Mouse (Mus musculus) stomach, embryonic 15.5 days (tissue): Measurements from ENCODE around the gene Ska3. TPM values are rescaled to one million over a fixed set of nuclear protein-coding genes. Genes with fewer than 3 reads are reported as not detected.
"Not testable (repeated sequence)": the region's sequence is repeated elsewhere in the genome, so short reads cannot be mapped to it uniquely, and the experiment has no call there.

ENCODE experiments used
- ATAC-seq: fragments of 200-750 bp; cut with Nextera tagmentation; 2 replicates; pipeline ENCODE4 v1.8.0; 2017; ENCODE audit warnings: low read depth, moderate number of reproducible peaks, moderate TSS enrichment; ENCODE audit not compliant: insufficient read depth, low FRiP score
- H3K27ac ChIP-seq: fragments of 300-500 bp; sonication (generic); 2 replicates; pipeline ENCODE4 v1.5.1; 2015; ENCODE audit warnings: mild to moderate bottlenecking, inconsistent platforms
- H3K27me3 ChIP-seq: fragments of 300-500 bp; sonication (generic); replicated peaks from 2 replicates; pipeline ENCODE4 v1.6.1; 2015; ENCODE audit warnings: inconsistent platforms
- H3K36me3 ChIP-seq: fragments of 300-500 bp; sonication (generic); 2 replicates; pipeline ENCODE4 v1.6.1; 2015; ENCODE audit warnings: inconsistent platforms
- H3K4me1 ChIP-seq: fragments of 300-500 bp; sonication (generic); 2 replicates; pipeline ENCODE4 v1.6.1; 2015; ENCODE audit warnings: inconsistent platforms
- H3K4me2 ChIP-seq: fragments of 300-500 bp; sonication (generic); 2 replicates; pipeline ENCODE4 v1.6.1; 2015; ENCODE audit warnings: mild to moderate bottlenecking, inconsistent platforms
- H3K4me3 ChIP-seq: fragments of 300-500 bp; sonication (generic); replicated peaks from 2 replicates; pipeline ENCODE4 v1.5.1; 2015; ENCODE audit warnings: inconsistent platforms
- H3K9ac ChIP-seq: fragments of 300-500 bp; sonication (generic); 2 replicates; pipeline ENCODE4 v1.6.1; 2015; ENCODE audit warnings: inconsistent platforms
- H3K9me3 ChIP-seq: fragments of 300-500 bp; sonication (generic); 2 replicates; pipeline ENCODE4 v1.6.1; 2016; ENCODE audit warnings: inconsistent platforms
- WGBS: fragments of 180-500 bp; shearing (Covaris S2); methylation state at CpG from one replicate; pipeline ENCODE4 v1.1.7; 2015; 5-methylcytosine and 5-hydroxymethylcytosine counted together
- polyA plus RNA-seq: library from polyadenylated mRNA; unstranded; fragments of >200 nt; fragmentation: Nextera tagmentation; extraction: Ambion mirVana; gene quantifications from 2 replicates; pipeline ENCODE4 v1.2.1, GENCODE M21; 2015

The Ska3 gene
- 29.3 and 33.5 TPM in 2 replicates for polyA plus RNA-seq

DNA sequence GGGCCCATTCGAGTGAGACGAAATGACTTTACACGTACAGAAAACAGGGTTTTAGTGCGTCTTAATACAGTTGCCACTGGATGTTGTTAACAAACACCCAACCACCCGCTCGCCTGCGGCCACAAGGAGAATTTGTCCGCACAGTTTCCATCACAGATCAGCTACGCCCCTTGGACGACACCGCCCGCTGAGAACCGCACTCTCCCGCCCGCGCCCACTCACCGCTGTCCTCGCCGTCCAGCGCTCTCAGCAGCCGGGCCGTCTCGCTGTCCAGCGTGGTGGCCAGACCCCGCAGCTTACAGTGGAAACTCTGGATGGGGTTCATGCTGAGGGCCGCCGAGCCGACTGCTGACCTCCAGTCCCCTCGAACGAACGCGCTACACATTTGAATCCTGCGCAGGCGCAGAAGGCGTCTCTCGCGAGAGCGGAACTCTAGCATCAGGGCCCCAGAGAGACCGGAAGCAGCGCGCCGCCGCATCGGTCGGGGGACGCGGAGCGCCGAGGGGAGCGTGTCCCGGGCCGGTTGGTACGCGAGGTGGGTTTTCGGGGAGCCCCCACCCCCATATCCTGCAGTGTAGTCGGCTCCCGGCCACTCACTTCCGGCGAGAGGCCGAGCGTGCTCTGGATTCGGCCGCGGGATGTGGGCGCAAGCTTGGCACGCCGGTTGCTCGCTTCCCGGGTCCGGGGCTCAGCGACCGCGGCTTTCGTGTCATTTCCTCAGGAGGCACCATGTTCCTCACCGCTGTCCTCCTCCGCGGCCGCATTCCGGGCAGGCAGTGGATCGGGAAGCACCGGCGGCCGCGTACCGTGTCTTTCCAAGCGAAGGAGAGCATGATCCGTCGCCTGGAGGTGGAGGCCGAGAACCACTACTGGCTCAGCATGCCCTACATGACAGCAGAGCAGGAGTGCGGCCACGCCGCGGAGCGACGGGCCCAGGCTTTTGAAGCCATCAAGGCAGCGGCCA lies at the start of gene Ska3, which contains the start of gene Mrpl57:
Gene Ska3 (minus strand): TSS at position 398 of the 964 bp plus-strand sequence.
Gene Mrpl57 (plus strand): TSS at position 447 of the 964 bp plus-strand sequence.
- peak within 1 kb of the TSS; percentile 96 for H3K9ac ChIP-seq
- peak; percentile 94 for ATAC-seq
- H3K27ac ChIP-seq = peak within 1 kb of the TSS; percentile 94
- H3K36me3 ChIP-seq = no peaks in the 10 kb centered on the region
- H3K4me2 ChIP-seq = peak within 1 kb of the TSS; percentile 73
- WGBS = under 1% methylated on average over 96 of the region's 96 CpGs
- H3K4me3 ChIP-seq = peak within 1 kb of the TSS; percentile 90
- H3K9me3 ChIP-seq = no peaks in the 10 kb centered on the region
- no peaks in the 10 kb centered on the region for H3K27me3 ChIP-seq
- H3K4me1 ChIP-seq = peaks cover 7% of the 10 kb centered on the region; the same call in 1 of the 2 replicates

DNA sequence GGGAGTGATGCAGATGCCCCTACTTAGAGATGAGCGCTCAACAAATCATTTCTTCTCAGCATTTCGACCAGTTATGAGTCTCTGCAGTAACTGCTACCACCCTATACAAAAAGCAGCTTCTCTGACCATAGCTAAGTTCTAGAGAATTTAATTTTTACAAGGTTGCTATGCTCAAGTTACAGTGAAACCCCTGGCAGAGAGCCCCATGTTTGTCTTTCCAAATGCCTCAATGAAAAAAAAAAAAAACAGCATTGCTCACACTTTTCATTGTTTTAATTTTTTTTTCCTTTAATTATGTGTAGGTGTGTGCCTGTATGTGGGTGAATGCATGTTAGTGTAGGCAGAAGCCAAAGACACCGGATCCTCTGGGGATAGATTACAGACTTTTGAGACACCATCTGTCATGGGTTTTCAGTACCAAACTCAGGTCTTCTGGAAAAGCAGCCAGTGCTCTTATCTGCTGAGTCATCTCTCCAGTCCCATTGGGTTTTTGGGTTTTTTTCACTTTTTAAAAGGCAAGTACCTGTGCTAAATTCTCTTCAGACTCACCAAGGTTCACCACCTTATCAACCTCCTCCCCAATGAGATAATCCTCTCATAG lies 40.8 kb upstream of the Ska3 start:
- no peak overlapping the region for H3K27ac ChIP-seq
- no peaks in the 10 kb centered on the region for H3K27me3 ChIP-seq
- no peak for ATAC-seq
- WGBS = 92% methylated on average over 3 of the region's 3 CpGs
- H3K9ac ChIP-seq = no peak overlapping the region
- H3K4me3 ChIP-seq = no peak overlapping the region
- no peaks in the 10 kb centered on the region for H3K9me3 ChIP-seq
- no peak overlapping the region for H3K4me2 ChIP-seq
- H3K4me1 ChIP-seq = no peaks in the 10 kb centered on the region
- H3K36me3 ChIP-seq = peaks cover 27% of the 10 kb centered on the region; the same call in 1 of the 2 replicates

DNA sequence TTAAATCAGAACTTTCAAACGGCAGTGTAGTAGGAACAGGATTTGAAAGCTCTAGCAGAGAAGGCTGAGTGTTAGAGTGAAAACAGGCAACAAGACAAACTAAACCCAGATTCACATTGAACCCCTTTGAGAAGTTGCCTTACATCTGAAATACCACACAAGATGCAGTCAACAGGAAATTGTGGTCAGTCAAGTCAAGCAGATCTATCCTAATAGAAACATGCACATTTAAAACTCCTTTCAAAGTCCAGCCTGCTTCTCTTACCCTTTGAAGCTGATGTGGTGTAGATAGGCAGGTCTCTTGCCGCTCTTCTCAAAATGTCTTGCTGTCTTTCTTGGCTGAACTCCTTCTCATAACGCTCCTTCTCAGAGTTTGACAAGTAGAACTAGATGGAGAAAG lies 39.3 kb upstream of the Ska3 start:
- H3K36me3 ChIP-seq = peaks cover 32% of the 10 kb centered on the region; the same call in 1 of the 2 replicates
- no peak overlapping the region for H3K27ac ChIP-seq
- ATAC-seq = no peak
- H3K27me3 ChIP-seq = no peaks in the 10 kb centered on the region
- H3K9me3 ChIP-seq = no peaks in the 10 kb centered on the region
- no peak overlapping the region for H3K9ac ChIP-seq
- WGBS = 84% methylated on average over 3 of the region's 3 CpGs
- H3K4me3 ChIP-seq = no peak overlapping the region
- no peaks in the 10 kb centered on the region for H3K4me1 ChIP-seq
- H3K4me2 ChIP-seq = no peak overlapping the region

GRCm38 (mm10) chr14:57863129-57863528 lies 37.1 kb upstream of the Ska3 start:
- Histone ChIP-seq H3K4me2 (no peak overlapping the region), H3K4me1 (no peaks in the 10 kb centered on the region), H3K27me3 (no peaks in the 10 kb centered on the region), H3K9ac (no peak overlapping the region), H3K27ac (no peak overlapping the region), H3K9me3 (no peaks in the 10 kb centered on the region), H3K36me3 (peaks cover 27% of the 10 kb centered on the region; the same call in 1 of the 2 replicates), H3K4me3 (no peak overlapping the region)
- no peak for ATAC-seq
- WGBS = 76% methylated on average over 2 of the region's 2 CpGs

DNA sequence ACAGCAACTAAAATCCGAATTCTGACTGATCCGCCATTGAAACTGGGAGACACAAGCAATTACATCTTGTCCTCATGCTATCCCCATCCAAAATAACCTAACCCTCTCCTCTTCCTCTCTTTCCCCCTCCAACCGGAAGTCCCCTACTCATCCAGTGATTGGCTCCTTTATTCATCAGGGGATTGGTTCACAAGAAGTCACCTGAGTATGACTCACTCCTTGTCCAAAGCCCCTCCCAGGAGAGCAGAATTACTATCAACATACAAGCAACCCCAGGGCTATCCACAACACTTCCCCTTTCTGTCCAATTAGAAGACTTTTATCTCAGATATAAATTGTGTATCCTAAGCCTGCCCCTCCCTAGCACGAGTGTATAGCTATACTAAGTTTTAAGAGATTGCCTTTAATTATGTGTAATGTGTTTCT lies 36.0 kb upstream of the Ska3 start:
- Histone ChIP-seq H3K36me3 (peaks cover 27% of the 10 kb centered on the region; the same call in 1 of the 2 replicates), H3K27ac (no peak overlapping the region), H3K27me3 (no peaks in the 10 kb centered on the region), H3K4me3 (no peak overlapping the region), H3K9ac (no peak overlapping the region), H3K9me3 (no peaks in the 10 kb centered on the region), H3K4me2 (no peak overlapping the region), H3K4me1 (no peaks in the 10 kb centered on the region)
- WGBS = 86% methylated on average over 4 of the region's 4 CpGs
- no peak for ATAC-seq

DNA sequence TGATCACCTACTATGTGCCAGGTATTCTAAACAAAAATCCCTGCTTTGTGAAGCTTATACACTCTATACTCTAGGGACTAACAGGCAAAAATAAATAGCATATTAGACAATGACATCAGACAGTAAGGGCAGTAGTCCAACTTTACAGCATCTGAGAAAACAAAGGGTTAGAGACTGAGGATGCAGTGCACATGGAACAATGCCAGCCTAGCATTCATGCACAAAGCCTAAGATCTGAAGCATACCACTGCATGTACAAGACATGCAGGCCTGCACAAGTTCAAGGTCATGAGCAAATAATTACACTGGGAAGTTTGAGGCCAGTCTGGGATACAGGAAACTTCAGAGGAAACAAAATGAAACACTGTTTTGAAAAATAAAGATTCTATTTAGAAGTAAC lies 33.5 kb upstream of the Ska3 start:
- Histone ChIP-seq H3K27ac (no peak overlapping the region), H3K36me3 (peaks cover 14% of the 10 kb centered on the region; the same call in 1 of the 2 replicates), H3K9ac (no peak overlapping the region), H3K4me2 (no peak overlapping the region), H3K9me3 (no peaks in the 10 kb centered on the region), H3K4me3 (no peak overlapping the region), H3K27me3 (no peaks in the 10 kb centered on the region), H3K4me1 (no peaks in the 10 kb centered on the region)
- ATAC-seq = no peak

DNA sequence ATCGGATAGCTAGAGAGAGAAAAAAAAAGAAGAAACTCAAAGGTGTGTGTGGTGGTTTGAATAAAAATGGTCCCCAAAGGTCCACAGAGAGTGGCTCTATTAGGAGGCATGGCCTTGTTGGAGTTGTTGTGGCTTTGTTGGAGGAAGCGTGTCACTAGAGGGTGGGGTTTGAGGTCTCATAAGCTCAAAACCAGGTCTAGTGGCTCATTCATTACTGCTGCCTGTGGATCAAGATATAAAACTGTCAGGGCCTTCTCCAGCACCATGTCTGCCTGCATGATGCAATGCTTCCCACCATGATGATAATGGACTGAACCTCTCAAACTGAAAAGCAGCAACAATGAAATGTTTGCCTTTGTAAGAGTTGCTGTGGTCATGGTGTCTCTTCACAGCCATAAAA lies 32.6 kb upstream of the Ska3 start:
- H3K4me1 ChIP-seq = no peaks in the 10 kb centered on the region
- H3K9me3 ChIP-seq = no peaks in the 10 kb centered on the region
- no peak overlapping the region for H3K27ac ChIP-seq
- no peaks in the 10 kb centered on the region for H3K27me3 ChIP-seq
- 82% methylated on average over 2 of the region's 2 CpGs for whole genome bisulfite sequencing
- ATAC-seq = no peak
- no peak overlapping the region for H3K4me3 ChIP-seq
- no peak overlapping the region for H3K4me2 ChIP-seq
- H3K36me3 ChIP-seq = peaks cover 8% of the 10 kb centered on the region; the same call in 1 of the 2 replicates
- no peak overlapping the region for H3K9ac ChIP-seq

- not testable (repeated sequence) for H3K9ac ChIP-seq, H3K4me1 ChIP-seq, H3K4me2 ChIP-seq, H3K9me3 ChIP-seq, H3K36me3 ChIP-seq, H3K4me3 ChIP-seq, H3K27ac ChIP-seq, ATAC-seq, H3K27me3 ChIP-seq
Observed at GRCm38 (mm10) chr14:57856037-57856436, 30.1 kb upstream of the Ska3 start.

- ATAC-seq = no peak
- Histone ChIP-seq H3K36me3 (peaks cover 3% of the 10 kb centered on the region; the same call in 1 of the 2 replicates), H3K4me1 (no peaks in the 10 kb centered on the region), H3K27ac (no peak overlapping the region), H3K4me3 (no peak overlapping the region), H3K9me3 (no peaks in the 10 kb centered on the region), H3K9ac (no peak overlapping the region), H3K27me3 (no peaks in the 10 kb centered on the region), H3K4me2 (no peak overlapping the region)
- WGBS = 85% methylated on average over 2 of the region's 2 CpGs
Observed at GRCm38 (mm10) chr14:57852961-57853360, 27.0 kb upstream of the Ska3 start.

GRCm38 (mm10) chr14:57850330-57850729 lies 24.3 kb upstream of the Ska3 start:
- H3K9ac ChIP-seq = no peak overlapping the region
- no peak overlapping the region for H3K4me2 ChIP-seq
- H3K4me3 ChIP-seq = no peak overlapping the region
- H3K27ac ChIP-seq = no peak overlapping the region
- no peak for ATAC-seq
- H3K9me3 ChIP-seq = no peaks in the 10 kb centered on the region
- no peaks in the 10 kb centered on the region for H3K4me1 ChIP-seq
- no peaks in the 10 kb centered on the region for H3K27me3 ChIP-seq
- WGBS = 83% methylated on average over 3 of the region's 3 CpGs
- 0 out of 2 replicates have a peak, but pooled peaks cover 3% of the 10 kb centered on the region for H3K36me3 ChIP-seq

DNA sequence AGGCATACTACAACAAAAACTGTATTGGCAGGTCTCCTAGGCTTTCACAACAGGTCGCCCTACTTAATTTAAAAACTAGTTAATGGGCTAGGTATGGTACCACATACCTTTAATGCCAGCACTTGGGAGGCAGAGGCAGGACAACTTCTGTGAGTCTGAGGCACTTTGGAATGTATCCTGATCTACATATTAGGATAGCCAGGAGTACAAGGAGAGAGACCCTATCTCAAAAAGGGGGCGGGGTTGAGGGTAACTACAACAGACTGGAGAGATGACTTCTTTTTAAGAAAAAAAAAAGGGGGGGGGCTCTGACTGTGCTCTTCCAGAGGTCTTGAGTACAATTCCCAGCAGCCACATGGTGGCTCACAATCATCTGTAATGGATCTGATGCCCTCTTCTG lies 22.7 kb upstream of the Ska3 start:
- Histone ChIP-seq H3K36me3 (0 out of 2 replicates have a peak, but pooled peaks cover 3% of the 10 kb centered on the region), H3K9ac (no peak overlapping the region), H3K4me1 (no peaks in the 10 kb centered on the region), H3K4me2 (no peak overlapping the region), H3K4me3 (no peak overlapping the region), H3K27ac (no peak overlapping the region), H3K9me3 (no peaks in the 10 kb centered on the region), H3K27me3 (no peaks in the 10 kb centered on the region)
- WGBS = 93% methylated on average over 2 of the region's 2 CpGs
- no peak for ATAC-seq

GRCm38 (mm10) chr14:57848061-57848460 lies 22.1 kb upstream of the Ska3 start:
- H3K4me2 ChIP-seq, H3K27me3 ChIP-seq, H3K9ac ChIP-seq, H3K9me3 ChIP-seq, H3K27ac ChIP-seq, ATAC-seq, H3K4me3 ChIP-seq, H3K36me3 ChIP-seq, H3K4me1 ChIP-seq: not testable (repeated sequence)
- 83% methylated on average over 5 of the region's 5 CpGs for WGBS
